Mouse (Mus musculus) lung, embryonic 16.5 days (tissue): ENCODE data around the gene Cd276. TPM values are rescaled to one million over a fixed set of nuclear protein-coding genes. Genes with fewer than 3 reads are reported as not detected.

Experiments used
- polyA plus RNA-seq: library from polyadenylated mRNA; unstranded; fragments of >200 nt; fragmentation: Nextera tagmentation; extraction: Ambion mirVana; gene quantifications from 2 replicates; pipeline ENCODE4 v1.2.1, GENCODE M21; 2015

Cd276 gene
- polyA plus RNA-seq, 1 experiment from 2014 or later: 41.2 TPM

Other genes with a start within 250 kb of the Cd276 start
- gene Loxl1, start 242.3 kb downstream of the Cd276 start, polyA plus RNA-seq: 38.6 and 42.4 TPM in 2 replicates
- gene Tbc1d21, start 185.0 kb downstream of the Cd276 start, polyA plus RNA-seq: not detected in 2 replicates
- 0.44 and 0.74 TPM in 2 replicates for gene Insyn1, start 66.8 kb downstream of the Cd276 start, polyA plus RNA-seq
- gene Nptn, start 26.8 kb upstream of the Cd276 start, polyA plus RNA-seq: 134 and 142 TPM in 2 replicates
- 1.5 and 2.5 TPM in 2 replicates for gene Rec114, start 188.5 kb upstream of the Cd276 start, polyA plus RNA-seq